Mouse (Mus musculus) monocyte, adult 59 days (primary cell): ENCODE results near the gene Esr1. TPM values are rescaled to one million over a fixed set of nuclear protein-coding genes. Genes with fewer than 3 reads are reported as not detected.

Experiments
- total RNA-seq, 2 experiments: library from RNA; stranded (reverse); gene quantifications; one replicate each; pipeline ENCODE4 v1.2.4; 2023

Esr1 gene
- total RNA-seq: 1 to 10 TPM; 7.9 to 9.5 TPM

DNA sequence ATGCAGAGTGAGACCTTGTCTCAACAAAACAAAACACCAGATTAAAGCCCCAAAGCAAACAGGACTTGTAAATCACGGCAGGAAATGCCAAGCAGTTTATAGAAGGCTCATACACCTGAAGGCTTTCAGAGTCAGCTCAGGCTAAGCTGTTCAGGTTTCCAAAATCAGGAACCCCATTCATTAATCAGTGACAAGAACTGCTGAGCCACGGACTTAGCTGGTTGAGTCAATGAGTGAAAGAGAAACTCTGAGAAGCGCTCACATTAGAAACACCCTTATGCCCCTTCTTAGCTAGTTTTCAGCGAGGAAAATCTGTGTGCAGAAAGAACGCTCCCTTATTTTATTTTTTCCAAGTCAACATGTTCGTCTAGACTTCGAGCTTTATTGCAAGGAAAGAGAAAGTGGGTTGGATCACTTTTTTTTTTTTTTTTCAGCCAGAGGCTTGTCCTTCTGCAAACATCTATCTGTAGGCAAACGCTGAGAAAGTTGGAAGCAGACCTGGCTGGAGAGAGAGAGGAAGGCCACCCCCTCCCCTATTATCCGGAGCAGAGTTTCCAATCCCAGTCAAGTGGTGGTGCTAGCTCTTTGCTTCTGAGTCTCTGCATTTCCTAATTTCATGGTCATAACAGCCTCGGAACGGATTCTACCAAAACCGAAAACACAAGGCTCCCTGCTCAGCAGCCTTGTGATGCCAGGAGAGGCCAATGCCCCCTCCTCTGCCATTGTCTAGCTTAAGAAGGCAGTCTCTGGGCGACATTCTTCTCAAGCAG, at the start of gene Esr1:
TSS of gene Esr1 (plus strand) at position 208 of the 770 bp plus-strand sequence.

Other genes starting within 250 kb of the Esr1 start
- gene Zbtb2, start 223.5 kb upstream of the Esr1 start, total RNA-seq: 10 to 100 TPM; 21.9 to 25.3 TPM
- 10 to 100 TPM; 28.5 to 38.4 TPM for gene Rmnd1, start 179.2 kb upstream of the Esr1 start, total RNA-seq
- 10 to 100 TPM; 10.0 to 10.7 TPM for gene Armt1, start 179.1 kb upstream of the Esr1 start, total RNA-seq
- under 1 TPM; 0.15 to 0.18 TPM for gene Ccdc170, start 129.1 kb upstream of the Esr1 start, total RNA-seq